Mouse (Mus musculus) neural tube, embryonic 15.5 days (tissue): ENCODE results near the gene Ltbp4. TPM values are rescaled to one million over a fixed set of nuclear protein-coding genes. Genes with fewer than 3 reads are reported as not detected.

Experiments used
- ATAC-seq: fragments of 200-750 bp; cut with Nextera tagmentation; 2 replicates; pipeline ENCODE4 v1.8.0; 2017; ENCODE audit warnings: mild to moderate bottlenecking, moderate TSS enrichment, moderate library complexity; ENCODE audit not compliant: low FRiP score
- H3K27ac ChIP-seq: fragments of 300-500 bp; sonication (generic); replicated peaks from 2 replicates; pipeline ENCODE4 v1.5.1; 2015; ENCODE audit warnings: mild to moderate bottlenecking, inconsistent platforms
- H3K27me3 ChIP-seq: fragments of 300-500 bp; sonication (generic); replicated peaks from 2 replicates; pipeline ENCODE4 v1.6.1; 2015; ENCODE audit warnings: inconsistent platforms
- H3K36me3 ChIP-seq: fragments of 300-500 bp; sonication (generic); 2 replicates; pipeline ENCODE4 v1.6.1; 2015; ENCODE audit warnings: inconsistent platforms
- H3K4me1 ChIP-seq: fragments of 300-500 bp; sonication (generic); 2 replicates; pipeline ENCODE4 v1.6.1; 2015; ENCODE audit warnings: inconsistent platforms
- H3K4me2 ChIP-seq: fragments of 300-500 bp; sonication (generic); 2 replicates; pipeline ENCODE4 v1.6.1; 2015; ENCODE audit warnings: inconsistent platforms, mild to moderate bottlenecking, moderate library complexity
- H3K4me3 ChIP-seq: fragments of 300-500 bp; sonication (generic); replicated peaks from 2 replicates; pipeline ENCODE4 v1.5.1; 2015; ENCODE audit warnings: mild to moderate bottlenecking, inconsistent platforms
- H3K9ac ChIP-seq: fragments of 300-500 bp; sonication (generic); replicated peaks from 2 replicates; pipeline ENCODE4 v1.6.1; 2015; ENCODE audit warnings: mild to moderate bottlenecking, inconsistent platforms
- H3K9me3 ChIP-seq: fragments of 300-500 bp; sonication (generic); replicated peaks from 2 replicates; pipeline ENCODE4 v1.6.1; 2016; ENCODE audit warnings: inconsistent platforms
- WGBS: fragments of 180-500 bp; shearing (Covaris S2); methylation state at CpG from one replicate; pipeline ENCODE4 v1.1.7; 2015; ENCODE audit warnings: mixed read lengths; 5-methylcytosine and 5-hydroxymethylcytosine counted together
- polyA plus RNA-seq: library from polyadenylated mRNA; unstranded; fragments of >200 nt; fragmentation: Nextera tagmentation; extraction: Ambion mirVana; gene quantifications from 2 replicates; pipeline ENCODE4 v1.2.1, GENCODE M21; 2015

Gene Ltbp4
- polyA plus RNA-seq, 1 experiment from 2014 or later, result 10.7 TPM

- H3K27me3 ChIP-seq, result peaks cover 88% of the 10 kb centered on the region
- WGBS, result 38% methylated on average over 21 of the region's 21 CpGs
- no peaks in the 10 kb centered on the region; the same call in 1 of the 2 replicates for H3K4me1 ChIP-seq
- H3K36me3 ChIP-seq, result peaks cover 37% of the 10 kb centered on the region
- no peak overlapping the region for H3K9ac ChIP-seq
- no peak overlapping the region for H3K4me3 ChIP-seq
- no peak overlapping the region for H3K4me2 ChIP-seq
- H3K27ac ChIP-seq, result no peak overlapping the region
- no peaks in the 10 kb centered on the region for H3K9me3 ChIP-seq
- ATAC-seq, result no peak
These were observed 28.8 kb upstream of the Ltbp4 start for GRCm38 (mm10) chr7:27366082-27366844.

- Histone ChIP-seq H3K36me3 (peaks cover 22% of the 10 kb centered on the region), H3K4me3 (no peak overlapping the region), H3K4me2 (no peak overlapping the region), H3K4me1 (peaks cover 4% of the 10 kb centered on the region), H3K9ac (no peak overlapping the region), H3K9me3 (no peaks in the 10 kb centered on the region), H3K27me3 (peaks cover 76% of the 10 kb centered on the region), H3K27ac (no peak overlapping the region)
- no peak for ATAC-seq
- 8% methylated on average over 29 of the region's 29 CpGs for WGBS
These were observed 26.9 kb upstream of the Ltbp4 start for GRCm38 (mm10) chr7:27364379-27364778.

DNA sequence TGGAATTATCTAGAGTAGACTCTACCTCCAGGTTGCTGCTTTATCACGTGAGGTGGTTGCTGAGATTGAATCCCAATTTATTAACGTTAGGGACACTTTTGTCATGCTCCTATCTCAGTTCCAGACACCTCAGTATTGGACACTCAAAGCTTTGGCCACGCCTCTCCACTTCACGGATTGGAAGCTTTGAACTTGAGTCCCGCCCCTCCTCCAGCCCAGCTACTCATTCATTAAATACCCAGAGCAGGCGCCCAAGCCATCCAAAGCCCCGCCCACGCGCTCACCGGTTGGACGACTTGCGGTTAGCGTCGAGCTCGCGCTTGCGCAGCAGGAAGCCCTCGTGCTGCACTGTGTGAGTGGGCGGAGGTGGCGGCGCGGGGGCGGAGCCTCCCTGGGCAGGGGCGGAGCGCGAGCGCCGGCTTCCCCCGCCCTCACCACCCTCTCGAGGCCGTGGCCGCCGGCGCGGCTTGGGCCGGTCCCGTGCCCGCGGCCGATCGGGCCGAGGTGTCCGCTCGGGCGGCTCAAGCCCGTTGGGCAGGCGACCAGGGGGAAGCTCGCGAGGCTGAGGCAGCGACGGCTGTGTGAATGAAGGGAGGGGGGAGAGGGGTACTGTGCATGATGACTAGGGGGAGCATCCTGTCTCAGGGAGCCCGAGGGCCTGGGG is 23.9 kb upstream of the Ltbp4 start:
- H3K27me3 ChIP-seq, result peaks cover 74% of the 10 kb centered on the region
- H3K4me3 ChIP-seq, result peak overlapping the region; percentile 54
- H3K9ac ChIP-seq, result peak overlapping the region; percentile 65
- peaks cover 10% of the 10 kb centered on the region for H3K4me1 ChIP-seq
- no peak overlapping the region for H3K27ac ChIP-seq
- H3K9me3 ChIP-seq, result no peaks in the 10 kb centered on the region
- ATAC-seq, result peak; percentile 94
- peaks cover 8% of the 10 kb centered on the region for H3K36me3 ChIP-seq
- under 1% methylated on average over 52 of the region's 52 CpGs for WGBS
- H3K4me2 ChIP-seq, result peak overlapping the region; percentile 79

DNA sequence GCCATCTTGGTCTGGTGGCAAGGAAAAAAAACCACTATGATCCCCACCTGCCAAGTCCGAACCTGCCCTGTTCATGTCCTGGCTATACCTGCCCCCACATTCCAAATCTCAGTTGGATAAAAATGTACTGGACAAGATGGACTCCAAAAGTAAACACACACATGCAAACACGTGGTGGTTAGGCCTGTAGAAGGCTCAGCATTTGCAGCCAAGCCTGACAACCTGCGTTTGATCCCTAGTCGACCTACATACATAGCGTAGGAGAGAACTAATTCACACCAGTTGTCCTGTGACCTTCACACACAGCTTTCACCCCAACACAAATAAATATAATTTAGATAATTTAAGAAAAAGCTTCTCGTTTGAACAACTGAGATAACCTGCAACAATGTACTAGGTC is 23.3 kb upstream of the Ltbp4 start:
- no peak for ATAC-seq
- H3K36me3 ChIP-seq, result peaks cover 2% of the 10 kb centered on the region
- 57% methylated on average over 6 of the region's 6 CpGs for WGBS
- no peaks in the 10 kb centered on the region for H3K9me3 ChIP-seq
- H3K4me2 ChIP-seq, result peak overlapping the region; percentile 79
- no peak overlapping the region for H3K27ac ChIP-seq
- H3K4me3 ChIP-seq, result peak overlapping the region; percentile 54; the same call in 1 of the 2 replicates
- H3K27me3 ChIP-seq, result peaks cover 68% of the 10 kb centered on the region
- no peak overlapping the region for H3K9ac ChIP-seq
- peaks cover 14% of the 10 kb centered on the region for H3K4me1 ChIP-seq

DNA sequence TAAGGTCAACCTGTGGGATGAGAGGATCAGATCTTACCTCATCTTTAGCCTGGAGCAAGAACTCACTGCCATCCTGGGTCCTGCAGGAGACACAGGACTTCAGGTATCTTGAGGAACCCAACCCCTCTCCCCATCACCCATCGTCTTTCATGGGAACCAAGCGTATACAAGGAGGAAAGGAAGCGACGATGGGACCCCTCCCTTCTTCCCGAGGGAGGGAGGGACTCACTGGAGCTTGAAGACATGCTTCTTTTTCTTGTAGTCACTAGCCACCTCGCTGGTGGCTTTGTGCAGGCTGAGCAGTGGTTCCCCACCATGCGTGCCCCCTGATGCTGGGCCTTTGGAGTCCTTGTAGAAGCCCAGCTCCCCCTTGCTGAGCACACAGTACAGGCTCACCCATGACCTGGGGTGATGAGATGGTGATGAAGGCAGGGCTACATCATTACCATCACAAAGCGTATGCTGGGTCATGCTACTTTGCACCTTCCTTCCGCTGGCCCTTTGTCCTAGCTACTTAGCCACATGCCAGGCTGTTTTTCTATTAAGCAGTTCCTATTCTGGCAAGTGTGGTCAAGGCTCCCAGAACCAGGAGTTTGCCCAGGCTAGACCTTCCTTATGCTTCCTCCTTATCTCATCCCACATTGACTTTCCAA is 22.3 kb upstream of the Ltbp4 start:
- Histone ChIP-seq H3K9ac (no peak overlapping the region), H3K27ac (no peak overlapping the region), H3K9me3 (no peaks in the 10 kb centered on the region), H3K4me1 (peaks cover 20% of the 10 kb centered on the region), H3K4me3 (no peak overlapping the region), H3K27me3 (peaks cover 58% of the 10 kb centered on the region), H3K4me2 (no peak overlapping the region), H3K36me3 (no peaks in the 10 kb centered on the region; the same call in 1 of the 2 replicates)
- no peak for ATAC-seq
- 91% methylated on average over 9 of the region's 9 CpGs for WGBS

DNA sequence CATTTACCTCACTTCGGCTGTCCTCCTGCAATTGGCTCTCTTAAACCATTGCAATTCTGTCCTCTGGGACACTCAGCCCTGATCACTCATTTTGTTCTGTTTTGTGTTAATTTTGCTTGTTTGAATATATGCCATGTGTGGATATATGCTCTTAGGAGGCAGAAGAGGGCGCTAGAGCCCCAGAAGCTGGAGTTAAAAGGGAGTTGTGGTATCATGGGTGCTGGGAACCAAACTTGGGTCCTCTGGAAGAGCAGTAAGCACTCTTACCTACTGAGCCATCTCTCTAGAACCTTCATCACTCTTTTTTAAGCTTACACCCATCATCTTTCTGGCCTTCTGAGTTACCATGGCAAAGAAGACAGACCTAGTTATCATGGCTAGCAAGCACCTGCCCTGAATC is 21.7 kb upstream of the Ltbp4 start:
- Histone ChIP-seq H3K4me3 (no peak overlapping the region), H3K27me3 (peaks cover 52% of the 10 kb centered on the region), H3K27ac (no peak overlapping the region), H3K4me2 (no peak overlapping the region), H3K36me3 (no peaks in the 10 kb centered on the region; the same call in 1 of the 2 replicates), H3K9ac (no peak overlapping the region), H3K4me1 (peaks cover 27% of the 10 kb centered on the region), H3K9me3 (no peaks in the 10 kb centered on the region)
- 74% methylated on average over 2 of the region's 2 CpGs for WGBS
- no peak for ATAC-seq

GRCm38 (mm10) chr7:27357595-27357978 is 20.1 kb upstream of the Ltbp4 start:
- Histone ChIP-seq H3K9me3 (no peaks in the 10 kb centered on the region), H3K9ac (no peak overlapping the region), H3K4me2 (no peak overlapping the region), H3K27me3 (peaks cover 38% of the 10 kb centered on the region), H3K36me3 (no peaks in the 10 kb centered on the region; the same call in none of the 2 replicates), H3K27ac (no peak overlapping the region), H3K4me3 (no peak overlapping the region), H3K4me1 (peaks cover 32% of the 10 kb centered on the region)
- no peak for ATAC-seq
- WGBS, result 25% methylated on average over 3 of the region's 3 CpGs

GRCm38 (mm10) chr7:27356861-27357594 is 19.5 kb upstream of the Ltbp4 start, which contains the start of gene Gm20479:
Gene Gm20479, minus strand, starts transcription at chr7:27357419.
- peak within 1 kb of the TSS; percentile 75 for H3K4me3 ChIP-seq
- peak within 1 kb of the TSS; percentile 80 for H3K4me2 ChIP-seq
- peaks cover 32% of the 10 kb centered on the region for H3K4me1 ChIP-seq
- H3K9me3 ChIP-seq, result no peaks in the 10 kb centered on the region
- H3K27me3 ChIP-seq, result peaks cover 35% of the 10 kb centered on the region
- H3K36me3 ChIP-seq, result no peaks in the 10 kb centered on the region; the same call in none of the 2 replicates
- no peak within 1 kb of the TSS; the same call in 1 of the 2 replicates for H3K27ac ChIP-seq
- ATAC-seq, result no peak
- H3K9ac ChIP-seq, result 0 out of 2 replicates have a peak within 1 kb of the TSS, but pooled peaks have one; percentile 21
- 9% methylated on average over 26 of the region's 27 CpGs for WGBS

DNA sequence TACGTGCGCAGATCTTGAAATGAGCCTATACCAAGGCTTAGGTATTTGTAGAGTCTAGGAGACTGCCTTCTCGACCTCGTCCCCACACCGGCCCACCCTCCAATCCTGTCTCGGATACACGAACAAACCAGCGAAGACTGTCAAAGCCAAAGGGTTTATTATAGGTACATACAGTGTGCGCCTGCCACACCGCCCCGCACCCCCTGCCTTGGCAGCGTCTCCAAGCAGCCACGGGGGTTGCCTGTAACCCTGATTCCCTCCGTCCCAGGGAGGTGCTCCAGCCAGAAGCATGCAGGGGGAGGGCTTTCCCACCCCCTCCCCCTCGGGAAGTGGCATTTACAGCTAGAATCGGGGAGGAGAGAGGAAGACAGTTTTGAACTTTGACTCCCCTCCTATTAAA is 18.8 kb upstream of the Ltbp4 start:
- under 1% methylated on average over 16 of the region's 16 CpGs for WGBS
- ATAC-seq, result peak; percentile 38
- Histone ChIP-seq H3K27ac (no peak overlapping the region; the same call in 1 of the 2 replicates), H3K27me3 (peaks cover 35% of the 10 kb centered on the region), H3K4me2 (peak overlapping the region; percentile 80), H3K4me3 (peak overlapping the region; percentile 75), H3K36me3 (no peaks in the 10 kb centered on the region; the same call in none of the 2 replicates), H3K9me3 (no peaks in the 10 kb centered on the region), H3K4me1 (peaks cover 32% of the 10 kb centered on the region), H3K9ac (0 out of 2 replicates have a peak overlapping the region, but pooled peaks have one; percentile 21)

DNA sequence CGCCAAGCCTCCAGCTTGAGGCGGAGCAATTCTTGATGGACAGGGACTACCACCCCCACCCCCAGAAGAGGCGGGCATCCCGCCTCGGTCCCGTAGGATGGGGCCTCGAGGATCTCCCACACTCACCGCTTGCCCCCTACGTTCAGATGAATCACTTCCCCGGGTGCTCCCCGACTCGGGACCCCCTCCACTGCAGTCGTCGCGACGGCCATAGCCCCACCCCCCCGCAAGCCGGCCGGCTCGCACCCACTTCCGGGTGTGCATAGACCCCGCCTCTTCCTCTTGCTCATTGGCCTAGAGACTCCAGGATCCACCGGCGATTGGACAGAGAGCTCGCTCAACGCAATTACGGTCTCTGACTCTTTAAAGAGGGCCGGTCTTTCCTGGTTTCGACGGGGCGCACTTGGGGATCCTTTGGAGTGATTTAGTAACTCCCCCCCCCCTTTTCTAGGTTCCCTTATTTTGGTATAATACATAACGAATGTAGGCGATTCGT is 18.3 kb upstream of the Ltbp4 start, which contains the start of gene Shkbp1:
Gene Shkbp1, minus strand, starts transcription at position 275 of the 496 bp plus-strand sequence.
- peaks cover 28% of the 10 kb centered on the region for H3K4me1 ChIP-seq
- peaks cover under 1% of the 10 kb centered on the region for H3K36me3 ChIP-seq
- peak within 1 kb of the TSS; percentile 75 for H3K4me3 ChIP-seq
- under 1% methylated on average over 34 of the region's 34 CpGs for WGBS
- H3K27ac ChIP-seq, result peak within 1 kb of the TSS; percentile 64
- ATAC-seq, result peak; percentile 92
- peak within 1 kb of the TSS; percentile 80 for H3K4me2 ChIP-seq
- H3K9ac ChIP-seq, result peak within 1 kb of the TSS; percentile 66
- no peaks in the 10 kb centered on the region for H3K9me3 ChIP-seq
- peaks cover 35% of the 10 kb centered on the region for H3K27me3 ChIP-seq

DNA sequence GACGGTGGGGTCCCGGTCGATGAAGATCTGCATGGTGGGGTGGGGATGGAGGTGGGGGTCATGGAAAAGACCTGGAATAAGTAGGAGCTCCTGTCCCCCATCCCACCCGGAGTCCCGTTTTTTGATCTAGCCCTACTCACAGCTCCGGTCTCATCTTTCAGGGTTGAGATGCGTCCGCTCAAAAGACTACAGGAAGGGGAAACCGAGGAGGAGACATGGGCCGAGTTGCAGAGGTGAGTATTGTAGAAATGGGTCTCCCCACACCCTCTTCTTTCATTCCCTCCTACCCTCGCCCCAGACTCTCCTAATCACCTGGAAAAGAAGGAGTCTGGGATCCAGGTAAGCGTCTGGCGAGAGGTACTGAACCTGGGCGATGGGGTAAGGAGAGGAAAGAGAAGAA is 17.8 kb upstream of the Ltbp4 start:
- ATAC-seq, result peak; percentile 9; the same call in 1 of the 2 replicates
- peak overlapping the region; percentile 64 for H3K27ac ChIP-seq
- no peaks in the 10 kb centered on the region for H3K9me3 ChIP-seq
- peak overlapping the region; percentile 80 for H3K4me2 ChIP-seq
- H3K4me3 ChIP-seq, result peak overlapping the region; percentile 75
- peaks cover 28% of the 10 kb centered on the region for H3K4me1 ChIP-seq
- H3K36me3 ChIP-seq, result peaks cover 6% of the 10 kb centered on the region
- H3K9ac ChIP-seq, result peak overlapping the region; percentile 66
- peaks cover 35% of the 10 kb centered on the region for H3K27me3 ChIP-seq
- WGBS, result 6% methylated on average over 14 of the region's 14 CpGs
